Mouse (Mus musculus) Patski (cell line): Measurements from ENCODE around the gene Pdgfd. TPM values are rescaled to one million over a fixed set of nuclear protein-coding genes. Genes with fewer than 3 reads are reported as not detected.
A peak's percentile ranks its signal among the peaks of the same experiment; 100 is the strongest.
"Not testable (repeated sequence)": the region's sequence is repeated elsewhere in the genome, so short reads cannot be mapped to it uniquely, and the experiment has no call there.

ENCODE experiments used
- ATAC-seq: fragments of 100-300 bp; one replicate; pipeline ENCODE4 v1.8.0; 2021
- CTCF ChIA-PET: fragments of 350-600 bp; sonication (Branson Sonifier 250); formaldehyde crosslinking; loops from one replicate; lab custom pipeline; 2022; ENCODE audit warnings: inconsistent platforms; lab: Charles Lee
- POLR2A ChIA-PET: fragments of 350-600 bp; sonication (Branson Sonifier 250); formaldehyde crosslinking; loops from one replicate; lab custom pipeline; 2022; ENCODE audit warnings: antibody characterized with exemption, inconsistent platforms; lab: Charles Lee
- DNase-seq: peaks from one replicate; pipeline ENCODE4 v3.0.0-alpha.2; 2011; ENCODE audit warnings: low read depth, low spot score
- H3K27me3 ChIP-seq: fragments of 371-371 bp; one replicate; pipeline ENCODE4 v1.5.1; 2021
- CTCF ChIP-seq: fragments of 100-300 bp; IDR thresholded peaks from one replicate; pipeline ENCODE4 v1.5.1; 2021
- in situ Hi-C: fragments of 300-500 bp; cut with MboI; formaldehyde crosslinking; loops from 3 replicates; pipeline ENCODE4 v1.11.1; 2018; ENCODE audit warnings: low pct_unique_long_range_greater_than_20kb, mixed read lengths
- polyA plus RNA-seq: library from polyadenylated mRNA; unstranded; gene quantifications from one replicate; pipeline ENCODE4 v1.2.3, GENCODE M21; 2021

Pdgfd gene
- polyA plus RNA-seq = 0.12 TPM

DNA sequence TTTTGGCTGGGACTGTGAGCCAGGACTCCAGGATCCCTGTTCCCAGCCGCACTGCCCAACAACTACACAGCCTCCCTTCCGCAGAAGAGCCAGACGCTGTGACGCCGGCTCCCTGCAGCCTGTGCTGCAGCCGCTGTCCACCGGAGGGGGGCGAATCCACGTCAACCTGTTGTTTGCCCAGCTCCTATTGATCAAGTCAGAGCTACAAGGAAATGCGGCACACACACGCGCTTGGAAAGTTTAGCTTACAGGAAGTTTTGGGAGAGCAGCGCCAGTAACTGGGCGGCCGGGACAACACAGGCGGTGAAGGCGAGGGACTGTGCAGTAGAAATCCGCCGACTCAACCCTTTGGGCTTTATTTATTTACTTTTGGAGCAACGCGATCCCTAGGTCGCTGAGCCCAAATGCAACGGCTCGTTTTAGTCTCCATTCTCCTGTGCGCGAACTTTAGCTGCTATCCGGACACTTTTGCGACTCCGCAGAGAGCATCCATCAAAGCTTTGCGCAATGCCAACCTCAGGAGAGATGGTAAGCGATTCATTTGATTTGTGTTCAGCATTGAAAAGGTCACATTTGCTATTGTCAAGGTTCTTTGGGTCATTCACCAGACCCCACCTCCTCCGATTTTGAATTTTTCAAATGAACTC lies at the start of gene Pdgfd:
TSS of gene Pdgfd (plus strand) at position 194 of the 647 bp plus-strand sequence.
- POLR2A ChIA-PET = no interaction called here
- in situ Hi-C loops = no loop called here
- CTCF ChIA-PET = interaction anchor here (1.3 kb wide), 1 partner anchor 19 kb away, joined by 3 read pairs; no protein-coding TSS in a partner anchor
- DNase-seq (no peak), ATAC-seq (no peak)
- no peaks in the 10 kb centered on the region for H3K27me3 ChIP-seq
- no peak for TF ChIP-seq CTCF

GRCm38 (mm10) chr9:6169038-6169431 lies 651 bp downstream of the Pdgfd start:
- in situ Hi-C loops = no loop called here
- H3K27me3 ChIP-seq = no peaks in the 10 kb centered on the region
- no peak for DNase-seq
- ChIA-PET CTCF (interaction anchor here (1.3 kb wide), 1 partner anchor 20 kb away, joined by 3 read pairs; no protein-coding TSS in a partner anchor), POLR2A (no interaction called here)
- no peak for ATAC-seq
- no peak for TF ChIP-seq CTCF

DNA sequence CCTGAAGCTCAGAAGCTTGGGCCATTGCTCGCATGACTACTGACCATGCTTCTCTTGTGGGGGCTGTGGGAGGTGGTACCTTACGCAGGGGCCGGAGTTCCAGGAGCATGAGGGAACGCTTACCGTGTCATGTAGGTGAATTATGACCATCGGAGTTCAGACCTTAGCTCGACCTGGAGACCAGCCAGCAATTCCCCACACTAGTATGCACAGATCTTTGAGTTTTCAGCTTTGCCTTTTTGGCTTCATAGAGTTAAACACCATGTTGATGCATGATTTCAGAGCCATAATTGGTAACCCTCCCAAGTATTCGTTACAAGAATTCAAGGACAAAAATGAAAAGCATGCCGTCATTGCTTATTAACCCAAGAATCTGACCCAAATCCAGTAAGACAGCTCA lies 2.6 kb downstream of the Pdgfd start:
- no peaks in the 10 kb centered on the region for H3K27me3 ChIP-seq
- ChIA-PET POLR2A (no interaction called here), CTCF (no interaction called here)
- TF ChIP-seq CTCF = no peak
- DNase-seq = no peak
- in situ Hi-C loops = no loop called here
- peak; percentile 67 for ATAC-seq

- ChIA-PET POLR2A (no interaction called here), CTCF (no interaction called here)
- no peak for DNase-seq
- no peak for ATAC-seq
- no peaks in the 10 kb centered on the region for H3K27me3 ChIP-seq
- in situ Hi-C loops = no loop called here
- no peak for TF ChIP-seq CTCF
Measured at GRCm38 (mm10) chr9:6173276-6173675, 4.9 kb downstream of the Pdgfd start.

- CTCF ChIA-PET = interaction anchor here (1.4 kb wide), 1 partner anchor 15 kb away, joined by 4 read pairs; no protein-coding TSS in a partner anchor
- POLR2A ChIA-PET = no interaction called here
- ATAC-seq (no peak), DNase-seq (no peak)
- H3K27me3 ChIP-seq = no peaks in the 10 kb centered on the region
- in situ Hi-C loops = no loop called here
- no peak for TF ChIP-seq CTCF
Measured at GRCm38 (mm10) chr9:6175731-6176130, 7.3 kb downstream of the Pdgfd start.

- no peak for DNase-seq
- ChIA-PET CTCF (no interaction called here), POLR2A (no interaction called here)
- ATAC-seq = no peak
- in situ Hi-C loops = no loop called here
- no peak for TF ChIP-seq CTCF
- H3K27me3 ChIP-seq = no peaks in the 10 kb centered on the region
Measured at GRCm38 (mm10) chr9:6182307-6182923, 14.0 kb downstream of the Pdgfd start.

DNA sequence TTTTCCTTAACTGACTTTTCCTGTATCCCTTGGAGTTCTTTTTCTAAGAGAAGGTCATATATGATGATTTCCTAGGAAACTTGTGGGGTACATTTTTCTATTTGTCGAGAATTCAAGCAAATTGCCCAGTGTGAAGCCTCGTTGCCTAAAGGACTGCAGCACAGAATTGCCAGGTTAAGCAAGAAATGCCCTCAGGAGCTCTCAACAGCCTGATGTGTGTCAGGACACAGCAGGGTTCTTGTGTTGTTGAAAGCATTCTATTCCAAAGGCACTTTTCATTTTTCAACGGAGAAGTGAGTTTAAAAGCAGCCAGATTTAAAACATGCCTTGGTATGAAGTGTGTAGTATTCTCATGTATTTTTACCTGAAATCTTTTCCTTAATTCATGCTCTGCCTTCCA lies 19.6 kb downstream of the Pdgfd start:
- TF ChIP-seq CTCF = no peak
- in situ Hi-C loops = no loop called here
- POLR2A ChIA-PET = no interaction called here
- CTCF ChIA-PET = no interaction called here
- no peak for ATAC-seq
- no peaks in the 10 kb centered on the region for H3K27me3 ChIP-seq
- DNase-seq = no peak

DNA sequence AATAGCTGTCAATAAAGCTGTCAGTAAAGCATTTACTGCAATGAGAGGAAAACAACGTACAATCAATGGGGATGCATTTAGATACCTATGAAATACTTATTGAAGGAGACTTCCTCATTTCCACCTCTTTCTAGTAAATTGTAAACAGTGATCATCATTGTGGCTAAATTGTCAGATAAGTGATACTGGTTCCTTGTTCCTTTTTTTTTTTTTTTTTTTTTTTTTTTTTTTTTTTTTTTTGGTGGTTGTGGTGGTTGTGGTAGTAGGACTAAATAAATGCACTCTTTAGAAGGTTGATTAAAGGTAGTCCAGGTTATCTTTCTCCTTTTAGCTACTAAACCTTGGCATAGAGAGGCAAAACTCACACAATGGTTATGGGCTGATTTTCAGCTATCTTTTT lies 25.0 kb downstream of the Pdgfd start:
- in situ Hi-C loops = no loop called here
- ATAC-seq (no peak), DNase-seq (no peak)
- ChIA-PET POLR2A (no interaction called here), CTCF (no interaction called here)
- no peaks in the 10 kb centered on the region for H3K27me3 ChIP-seq
- no peak for TF ChIP-seq CTCF

GRCm38 (mm10) chr9:6212862-6213261 lies 44.5 kb downstream of the Pdgfd start:
- POLR2A ChIA-PET = no interaction called here
- no peaks in the 10 kb centered on the region for H3K27me3 ChIP-seq
- ATAC-seq (no peak), DNase-seq (no peak)
- TF ChIP-seq CTCF = no peak
- CTCF ChIA-PET = interaction anchor here (1.4 kb wide), 1 partner anchor 12 kb away, joined by 3 read pairs; no protein-coding TSS in a partner anchor
- in situ Hi-C loops = no loop called here

DNA sequence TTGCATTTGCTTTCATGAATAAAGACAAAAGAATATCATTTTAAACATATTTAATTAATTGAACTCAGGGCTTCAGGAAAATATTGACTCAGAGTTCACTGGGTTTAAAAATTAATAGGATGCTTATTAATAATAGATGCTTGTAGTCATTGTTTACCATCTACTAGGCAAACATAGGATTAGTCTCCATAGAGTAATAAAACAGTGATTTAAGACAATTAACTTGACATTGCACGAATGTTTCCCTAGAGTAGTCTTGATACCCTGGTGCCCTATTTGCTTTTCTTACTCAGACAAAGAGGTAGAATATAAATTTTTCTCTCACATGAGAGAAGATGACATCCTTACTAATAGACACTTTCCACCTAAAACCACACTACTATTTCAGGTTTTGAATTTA lies 49.1 kb downstream of the Pdgfd start:
- H3K27me3 ChIP-seq = no peaks in the 10 kb centered on the region
- TF ChIP-seq CTCF = no peak
- DNase-seq = no peak
- in situ Hi-C loops = no loop called here
- ChIA-PET POLR2A (no interaction called here), CTCF (no interaction called here)
- ATAC-seq = no peak

- POLR2A ChIA-PET, ATAC-seq, in situ Hi-C loops, DNase-seq, H3K27me3 ChIP-seq, CTCF ChIA-PET: not testable (repeated sequence)
Measured at GRCm38 (mm10) chr9:6235982-6236381, 67.6 kb downstream of the Pdgfd start.
